Mouse (Mus musculus): ENCODE measurements around the gene Ppp1cc. TPM values are rescaled to one million over a fixed set of nuclear protein-coding genes. Genes with fewer than 3 reads are reported as not detected.

The Ppp1cc gene
- polyA plus RNA-seq, 2 experiments, result 119 to 139 TPM

- TF ChIP-seq EP300 (IDR thresholded peaks at IDR 0.05; ENCODE audit: low read depth) (no peak), CTCF (IDR thresholded peaks at IDR 0.05; ENCODE audit: low read depth) (no peak)
- H3K4me3 ChIP-seq (ENCODE audit: insufficient read depth in 1 of 2, low read depth in 2 of 2, low read length in 2 of 2), result no peak overlapping the region
- no peak overlapping the region for H3K4me2 ChIP-seq (ENCODE audit: low read depth)
- no peaks in the 10 kb centered on the region for H3K9me3 ChIP-seq (ENCODE audit: control insufficient read depth, low read length)
- WGBS (ENCODE audit: insufficient replicate concordance), result 26% methylated on average over 7 of the region's 7 CpGs
- no peaks in the 10 kb centered on the region for H3K27me3 ChIP-seq (ENCODE audit: control insufficient read depth, insufficient read depth, low read length)
- no peaks in the 10 kb centered on the region for H3K36me3 ChIP-seq (replicated peaks; ENCODE audit: control insufficient read depth, insufficient read depth, low read depth)
- DNase-seq (ENCODE audit: low read depth in 3 of 3, low spot score in 3 of 3), result no peak
- H3K9ac ChIP-seq (replicated peaks), result no peak overlapping the region
- 0 out of 4 replicates have a peak, but pooled peaks cover 0 to 4% of the 10 kb centered on the region in 2 experiments for H3K4me1 ChIP-seq (replicated peaks; ENCODE audit: control insufficient read depth in 2 of 2, insufficient read depth in 2 of 2, low read length in 1 of 2)
- no peak overlapping the region for H3K27ac ChIP-seq
- ATAC-seq (ENCODE audit: insufficient read depth), result no peak
These were observed 60.9 kb downstream of the Ppp1cc start for GRCm38 (mm10) chr5:122218928-122219327.

GRCm38 (mm10) chr5:122219655-122220629, 61.9 kb downstream of the Ppp1cc start:
- Histone ChIP-seq H3K9ac (replicated peaks) (no peak overlapping the region), H3K27ac (no peak overlapping the region), H3K36me3 (replicated peaks; ENCODE audit: control insufficient read depth, insufficient read depth, low read depth) (no peaks in the 10 kb centered on the region), H3K9me3 (ENCODE audit: control insufficient read depth, low read length) (no peaks in the 10 kb centered on the region), H3K4me2 (ENCODE audit: low read depth) (no peak overlapping the region), H3K4me1 (replicated peaks; ENCODE audit: control insufficient read depth in 2 of 2, insufficient read depth in 2 of 2, low read length in 1 of 2) (0 out of 4 replicates have a peak, but pooled peaks cover 0 to 4% of the 10 kb centered on the region in 2 experiments), H3K4me3 (ENCODE audit: insufficient read depth in 1 of 2, low read depth in 2 of 2, low read length in 2 of 2) (no peak overlapping the region), H3K27me3 (ENCODE audit: control insufficient read depth, insufficient read depth, low read length) (no peaks in the 10 kb centered on the region)
- no peak for TF ChIP-seq CTCF (IDR thresholded peaks at IDR 0.05; ENCODE audit: low read depth)
- TF ChIP-seq EP300 (IDR thresholded peaks at IDR 0.05; ENCODE audit: low read depth), result no peak
- 25% methylated on average over 18 of the region's 18 CpGs for WGBS (ENCODE audit: insufficient replicate concordance)
- no peak for DNase-seq (ENCODE audit: low read depth in 3 of 3, low spot score in 3 of 3)
- no peak for ATAC-seq (ENCODE audit: insufficient read depth)

GRCm38 (mm10) chr5:122221085-122221484, 63.0 kb downstream of the Ppp1cc start:
- ATAC-seq (ENCODE audit: insufficient read depth), result no peak
- Histone ChIP-seq H3K36me3 (replicated peaks; ENCODE audit: control insufficient read depth, insufficient read depth, low read depth) (no peaks in the 10 kb centered on the region), H3K4me1 (replicated peaks; ENCODE audit: control insufficient read depth in 2 of 2, insufficient read depth in 2 of 2, low read length in 1 of 2) (0 out of 4 replicates have a peak, but pooled peaks cover 0 to 4% of the 10 kb centered on the region in 2 experiments), H3K9me3 (ENCODE audit: control insufficient read depth, low read length) (no peaks in the 10 kb centered on the region), H3K9ac (replicated peaks) (no peak overlapping the region), H3K4me2 (ENCODE audit: low read depth) (no peak overlapping the region), H3K4me3 (ENCODE audit: insufficient read depth in 1 of 2, low read depth in 2 of 2, low read length in 2 of 2) (no peak overlapping the region), H3K27me3 (ENCODE audit: control insufficient read depth, insufficient read depth, low read length) (no peaks in the 10 kb centered on the region), H3K27ac (no peak overlapping the region)
- no peak for DNase-seq (ENCODE audit: low read depth in 3 of 3, low spot score in 3 of 3)
- TF ChIP-seq CTCF (IDR thresholded peaks at IDR 0.05; ENCODE audit: low read depth), result no peak
- no peak for TF ChIP-seq EP300 (IDR thresholded peaks at IDR 0.05; ENCODE audit: low read depth)
- WGBS (ENCODE audit: insufficient replicate concordance), result 63% methylated on average over 4 of the region's 4 CpGs

- TF ChIP-seq EP300 (IDR thresholded peaks at IDR 0.05; ENCODE audit: low read depth) (no peak), CTCF (IDR thresholded peaks at IDR 0.05; ENCODE audit: low read depth) (no peak)
- no peak overlapping the region for H3K4me2 ChIP-seq (ENCODE audit: low read depth)
- no peak overlapping the region for H3K9ac ChIP-seq (replicated peaks)
- WGBS (ENCODE audit: insufficient replicate concordance), result 75% methylated on average over 2 of the region's 2 CpGs
- ATAC-seq (ENCODE audit: insufficient read depth), result no peak
- no peak for DNase-seq (ENCODE audit: low read depth in 3 of 3, low spot score in 3 of 3)
- H3K4me3 ChIP-seq (ENCODE audit: insufficient read depth in 1 of 2, low read depth in 2 of 2, low read length in 2 of 2), result no peak overlapping the region
- H3K27me3 ChIP-seq (ENCODE audit: control insufficient read depth, insufficient read depth, low read length), result no peaks in the 10 kb centered on the region
- no peaks in the 10 kb centered on the region for H3K36me3 ChIP-seq (replicated peaks; ENCODE audit: control insufficient read depth, insufficient read depth, low read depth)
- H3K4me1 ChIP-seq (replicated peaks; ENCODE audit: control insufficient read depth in 2 of 2, insufficient read depth in 2 of 2, low read length in 1 of 2), result 0 out of 4 replicates have a peak, but pooled peaks cover 0 to 4% of the 10 kb centered on the region in 2 experiments
- H3K9me3 ChIP-seq (ENCODE audit: control insufficient read depth, low read length), result no peaks in the 10 kb centered on the region
- no peak overlapping the region for H3K27ac ChIP-seq
These were observed 66.2 kb downstream of the Ppp1cc start for GRCm38 (mm10) chr5:122224291-122224690.

Other genes starting within 250 kb of the Ppp1cc start
- 1.4 and 1.6 TPM in 2 replicates for gene Cux2, start 108.2 kb upstream of the Ppp1cc start, polyA plus RNA-seq (2012; rRNA removed)
- 1.0 and 1.2 TPM in 2 replicates for gene Cux2, start 108.2 kb upstream of the Ppp1cc start, polyA plus RNA-seq (2014; fragmentation: Nextera tagmentation; extraction: Ambion mirVana)
- 0.10 TPM in 1 of 2 replicates, not detected in the other for gene Myl2, start 57.3 kb upstream of the Ppp1cc start, polyA plus RNA-seq (2012; rRNA removed)
- not detected in 2 replicates for gene Myl2, start 57.3 kb upstream of the Ppp1cc start, polyA plus RNA-seq (2014; fragmentation: Nextera tagmentation; extraction: Ambion mirVana)
- 0.01 and 0.13 TPM in 2 replicates for gene Ccdc63, start 17.5 kb upstream of the Ppp1cc start, polyA plus RNA-seq (2012; rRNA removed)
- gene Ccdc63, start 17.5 kb upstream of the Ppp1cc start, polyA plus RNA-seq (2014; fragmentation: Nextera tagmentation; extraction: Ambion mirVana), result not detected in 2 replicates
- gene Hvcn1, start 48.5 kb downstream of the Ppp1cc start, polyA plus RNA-seq (2012; rRNA removed), result 1.2 and 1.3 TPM in 2 replicates
- 1.5 and 1.6 TPM in 2 replicates for gene Hvcn1, start 48.5 kb downstream of the Ppp1cc start, polyA plus RNA-seq (2014; fragmentation: Nextera tagmentation; extraction: Ambion mirVana)
- gene Tctn1, start 106.2 kb downstream of the Ppp1cc start, polyA plus RNA-seq (2012; rRNA removed), result 1.7 and 2.0 TPM in 2 replicates
- 0.50 and 0.58 TPM in 2 replicates for gene Tctn1, start 106.2 kb downstream of the Ppp1cc start, polyA plus RNA-seq (2014; fragmentation: Nextera tagmentation; extraction: Ambion mirVana)
- gene Pptc7, start 126.1 kb downstream of the Ppp1cc start, polyA plus RNA-seq (2012; rRNA removed), result 3.5 and 3.6 TPM in 2 replicates
- 2.7 and 2.9 TPM in 2 replicates for gene Pptc7, start 126.1 kb downstream of the Ppp1cc start, polyA plus RNA-seq (2014; fragmentation: Nextera tagmentation; extraction: Ambion mirVana)
- gene Rad9b, start 196.0 kb downstream of the Ppp1cc start, polyA plus RNA-seq (2012; rRNA removed), result 1.8 and 2.3 TPM in 2 replicates
- 2.5 and 2.7 TPM in 2 replicates for gene Rad9b, start 196.0 kb downstream of the Ppp1cc start, polyA plus RNA-seq (2014; fragmentation: Nextera tagmentation; extraction: Ambion mirVana)
- gene Vps29, start 196.1 kb downstream of the Ppp1cc start, polyA plus RNA-seq (2012; rRNA removed), result 35.2 and 48.1 TPM in 2 replicates
- gene Vps29, start 196.1 kb downstream of the Ppp1cc start, polyA plus RNA-seq (2014; fragmentation: Nextera tagmentation; extraction: Ambion mirVana), result 125 and 130 TPM in 2 replicates
- gene Gpn3, start 213.6 kb downstream of the Ppp1cc start, polyA plus RNA-seq (2012; rRNA removed), result 27.6 and 40.8 TPM in 2 replicates
- 60.5 and 63.9 TPM in 2 replicates for gene Gpn3, start 213.6 kb downstream of the Ppp1cc start, polyA plus RNA-seq (2014; fragmentation: Nextera tagmentation; extraction: Ambion mirVana)
- gene Fam216a, start 214.1 kb downstream of the Ppp1cc start, polyA plus RNA-seq (2012; rRNA removed), result 14.1 and 18.1 TPM in 2 replicates
- 17.1 and 23.0 TPM in 2 replicates for gene Fam216a, start 214.1 kb downstream of the Ppp1cc start, polyA plus RNA-seq (2014; fragmentation: Nextera tagmentation; extraction: Ambion mirVana)
- 146 and 180 TPM in 2 replicates for gene Arpc3, start 233.6 kb downstream of the Ppp1cc start, polyA plus RNA-seq (2012; rRNA removed)
- gene Arpc3, start 233.6 kb downstream of the Ppp1cc start, polyA plus RNA-seq (2014; fragmentation: Nextera tagmentation; extraction: Ambion mirVana), result 36.3 and 38.5 TPM in 2 replicates